Mouse (Mus musculus): Measurements from ENCODE around the gene Zc3h10. TPM values are rescaled to one million over a fixed set of nuclear protein-coding genes. Genes with fewer than 3 reads are reported as not detected.
"Not testable (repeated sequence)": the region's sequence is repeated elsewhere in the genome, so short reads cannot be mapped to it uniquely, and the experiment has no call there.

Zc3h10 gene
- polyA plus RNA-seq, 1 experiment from 2014 or later: 11.3 TPM

DNA sequence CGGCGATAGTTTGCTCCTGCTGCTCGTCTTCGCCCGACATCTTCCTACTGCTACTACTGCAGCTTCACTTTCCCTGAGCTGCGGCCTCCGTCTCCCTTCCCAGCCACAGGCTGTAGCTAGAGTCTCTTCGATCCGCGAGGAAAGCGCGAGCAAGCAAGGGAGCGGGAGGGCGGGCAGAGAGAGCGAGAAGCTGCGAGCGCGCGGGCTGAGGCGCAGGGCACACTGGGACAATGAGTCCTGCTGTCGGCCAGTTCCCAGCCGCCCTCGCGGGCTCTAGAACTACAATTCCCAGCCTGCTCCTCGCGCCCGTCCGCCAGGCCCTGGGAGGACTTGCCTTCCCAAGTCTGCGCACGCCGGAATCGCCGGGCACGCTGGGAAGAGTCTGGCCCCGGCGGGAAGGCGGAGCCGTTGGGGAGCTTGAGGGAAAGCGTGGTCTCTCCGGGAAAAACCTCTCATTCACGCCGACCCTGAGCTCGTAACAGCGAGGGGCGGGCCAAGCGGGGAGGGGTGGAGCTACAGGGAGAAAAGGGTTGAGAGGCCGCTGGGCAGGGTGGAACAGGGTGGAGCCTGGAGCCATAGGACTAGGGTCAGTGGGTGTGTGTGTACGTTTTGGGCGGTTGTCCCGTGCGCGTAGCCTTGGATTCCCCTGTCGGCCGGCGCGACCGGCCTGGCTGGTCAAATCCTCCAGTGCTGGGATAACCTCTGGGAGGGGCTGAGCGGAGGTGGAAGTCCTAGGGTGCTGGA is 18.4 kb upstream of the Zc3h10 start, which contains the start of gene Pa2g4:
Gene Pa2g4 (minus strand): TSS at position 200 of the 744 bp plus-strand sequence.
- peak within 1 kb of the TSS; percentile 97 for H3K4me3 ChIP-seq (ENCODE audit: low read depth, low read length)
- DNase-seq (ENCODE audit: low spot score) (peak; percentile 97), ATAC-seq (replicated peaks; ENCODE audit: low FRiP score, low TSS enrichment, low read depth) (peak; percentile 97)
- H3K4me2 ChIP-seq (ENCODE audit: low read length): peak within 1 kb of the TSS; percentile 88
- peak within 1 kb of the TSS; percentile 91 for H3K9ac ChIP-seq (ENCODE audit: low read length)
- no peaks in the 10 kb centered on the region for H3K9me3 ChIP-seq (ENCODE audit: control insufficient read depth, low read length)
- no peaks in the 10 kb centered on the region for H3K27me3 ChIP-seq (replicated peaks; ENCODE audit: control insufficient read depth, insufficient read depth, low read length)
- H3K36me3 ChIP-seq (ENCODE audit: control insufficient read depth, insufficient read depth, low read length): peaks cover 25% of the 10 kb centered on the region
- H3K4me1 ChIP-seq (replicated peaks; ENCODE audit: control insufficient read depth, insufficient read depth, low read length): peaks cover 12% of the 10 kb centered on the region
- under 1% methylated on average over 58 of the region's 58 CpGs for WGBS
- peak within 1 kb of the TSS; percentile 92 for H3K27ac ChIP-seq (ENCODE audit: low read depth)

GRCm38 (mm10) chr10:128565206-128565787 is 17.7 kb upstream of the Zc3h10 start:
- H3K9ac ChIP-seq (ENCODE audit: low read length): peak overlapping the region; percentile 91
- peak overlapping the region; percentile 86 for H3K27ac ChIP-seq (ENCODE audit: low read depth)
- H3K4me1 ChIP-seq (replicated peaks; ENCODE audit: control insufficient read depth, insufficient read depth, low read length): peaks cover 12% of the 10 kb centered on the region
- peaks cover 31% of the 10 kb centered on the region for H3K36me3 ChIP-seq (ENCODE audit: control insufficient read depth, insufficient read depth, low read length)
- H3K27me3 ChIP-seq (replicated peaks; ENCODE audit: control insufficient read depth, insufficient read depth, low read length): no peaks in the 10 kb centered on the region
- peak; percentile 25 for ATAC-seq (replicated peaks; ENCODE audit: low FRiP score, low TSS enrichment, low read depth)
- WGBS: under 1% methylated on average over 41 of the region's 46 CpGs
- H3K4me2 ChIP-seq (ENCODE audit: low read length): peak overlapping the region; percentile 88
- H3K4me3 ChIP-seq (ENCODE audit: low read depth, low read length): peak overlapping the region; percentile 97
- no peak for DNase-seq (ENCODE audit: low spot score)
- H3K9me3 ChIP-seq (ENCODE audit: control insufficient read depth, low read length): no peaks in the 10 kb centered on the region

GRCm38 (mm10) chr10:128563544-128563943 is 16.0 kb upstream of the Zc3h10 start:
- 92% methylated on average over 6 of the region's 6 CpGs for WGBS
- no peak overlapping the region for H3K9ac ChIP-seq (ENCODE audit: low read length)
- no peak overlapping the region for H3K27ac ChIP-seq (ENCODE audit: low read depth)
- DNase-seq (ENCODE audit: low spot score) (no peak), ATAC-seq (replicated peaks; ENCODE audit: low FRiP score, low TSS enrichment, low read depth) (no peak)
- peaks cover 49% of the 10 kb centered on the region for H3K36me3 ChIP-seq (ENCODE audit: control insufficient read depth, insufficient read depth, low read length)
- no peaks in the 10 kb centered on the region for H3K9me3 ChIP-seq (ENCODE audit: control insufficient read depth, low read length)
- no peak overlapping the region for H3K4me3 ChIP-seq (ENCODE audit: low read depth, low read length)
- H3K4me1 ChIP-seq (replicated peaks; ENCODE audit: control insufficient read depth, insufficient read depth, low read length): peaks cover 12% of the 10 kb centered on the region
- H3K4me2 ChIP-seq (ENCODE audit: low read length): 0 out of 2 replicates have a peak overlapping the region, but pooled peaks have one; percentile 88
- H3K27me3 ChIP-seq (replicated peaks; ENCODE audit: control insufficient read depth, insufficient read depth, low read length): no peaks in the 10 kb centered on the region

- peaks cover 50% of the 10 kb centered on the region for H3K36me3 ChIP-seq (ENCODE audit: control insufficient read depth, insufficient read depth, low read length)
- no peak for ATAC-seq (replicated peaks; ENCODE audit: low FRiP score, low TSS enrichment, low read depth)
Measured at GRCm38 (mm10) chr10:128556963-128557362, 9.4 kb upstream of the Zc3h10 start.

GRCm38 (mm10) chr10:128556286-128556685 is 8.7 kb upstream of the Zc3h10 start:
- H3K4me3 ChIP-seq (ENCODE audit: low read depth, low read length): no peak overlapping the region
- no peak overlapping the region for H3K4me2 ChIP-seq (ENCODE audit: low read length)
- ATAC-seq (replicated peaks; ENCODE audit: low FRiP score, low TSS enrichment, low read depth): no peak
- H3K27ac ChIP-seq (ENCODE audit: low read depth): no peak overlapping the region
- DNase-seq (ENCODE audit: low spot score): no peak
- H3K9ac ChIP-seq (ENCODE audit: low read length): no peak overlapping the region
- H3K9me3 ChIP-seq (ENCODE audit: control insufficient read depth, low read length): no peaks in the 10 kb centered on the region
- H3K4me1 ChIP-seq (replicated peaks; ENCODE audit: control insufficient read depth, insufficient read depth, low read length): no peaks in the 10 kb centered on the region
- H3K27me3 ChIP-seq (replicated peaks; ENCODE audit: control insufficient read depth, insufficient read depth, low read length): no peaks in the 10 kb centered on the region
- peaks cover 43% of the 10 kb centered on the region for H3K36me3 ChIP-seq (ENCODE audit: control insufficient read depth, insufficient read depth, low read length)

More at GRCm38 (mm10) chr10:128556963-128557362, 9.4 kb upstream of the Zc3h10 start:
- H3K4me1 ChIP-seq (replicated peaks; ENCODE audit: control insufficient read depth, insufficient read depth, low read length): no peaks in the 10 kb centered on the region
- H3K4me3 ChIP-seq (ENCODE audit: low read depth, low read length): no peak overlapping the region
- no peaks in the 10 kb centered on the region for H3K27me3 ChIP-seq (replicated peaks; ENCODE audit: control insufficient read depth, insufficient read depth, low read length)
- DNase-seq (ENCODE audit: low spot score): no peak
- 79% methylated on average over 6 of the region's 6 CpGs for WGBS
- no peak overlapping the region for H3K27ac ChIP-seq (ENCODE audit: low read depth)
- H3K4me2 ChIP-seq (ENCODE audit: low read length): no peak overlapping the region
- no peak overlapping the region for H3K9ac ChIP-seq (ENCODE audit: low read length)
- no peaks in the 10 kb centered on the region for H3K9me3 ChIP-seq (ENCODE audit: control insufficient read depth, low read length)

- H3K27me3 ChIP-seq (replicated peaks; ENCODE audit: control insufficient read depth, insufficient read depth, low read length); H3K9me3 ChIP-seq (ENCODE audit: control insufficient read depth, low read length); H3K27ac ChIP-seq (ENCODE audit: low read depth); DNase-seq (ENCODE audit: low spot score); H3K4me1 ChIP-seq (replicated peaks; ENCODE audit: control insufficient read depth, insufficient read depth, low read length); ATAC-seq (replicated peaks; ENCODE audit: low FRiP score, low TSS enrichment, low read depth); H3K9ac ChIP-seq (ENCODE audit: low read length); H3K4me3 ChIP-seq (ENCODE audit: low read depth, low read length); H3K4me2 ChIP-seq (ENCODE audit: low read length): not testable (repeated sequence)
- H3K36me3 ChIP-seq (ENCODE audit: control insufficient read depth, insufficient read depth, low read length): peaks cover 36% of the 10 kb centered on the region
- WGBS: 91% methylated on average over 1 of the region's 1 CpGs
Measured at GRCm38 (mm10) chr10:128555567-128555966, 8.0 kb upstream of the Zc3h10 start.

- H3K4me1 ChIP-seq (replicated peaks; ENCODE audit: control insufficient read depth, insufficient read depth, low read length); H3K4me2 ChIP-seq (ENCODE audit: low read length); H3K27me3 ChIP-seq (replicated peaks; ENCODE audit: control insufficient read depth, insufficient read depth, low read length); H3K27ac ChIP-seq (ENCODE audit: low read depth); ATAC-seq (replicated peaks; ENCODE audit: low FRiP score, low TSS enrichment, low read depth); DNase-seq (ENCODE audit: low spot score); H3K36me3 ChIP-seq (ENCODE audit: control insufficient read depth, insufficient read depth, low read length); H3K4me3 ChIP-seq (ENCODE audit: low read depth, low read length); H3K9ac ChIP-seq (ENCODE audit: low read length); H3K9me3 ChIP-seq (ENCODE audit: control insufficient read depth, low read length): not testable (repeated sequence)
- WGBS: 90% methylated on average over 11 of the region's 11 CpGs
Measured at GRCm38 (mm10) chr10:128550144-128550823, 2.7 kb upstream of the Zc3h10 start.

GRCm38 (mm10) chr10:128549682-128550057 is 2.1 kb upstream of the Zc3h10 start:
- ATAC-seq (replicated peaks; ENCODE audit: low FRiP score, low TSS enrichment, low read depth); H3K9me3 ChIP-seq (ENCODE audit: control insufficient read depth, low read length); H3K4me3 ChIP-seq (ENCODE audit: low read depth, low read length); DNase-seq (ENCODE audit: low spot score); H3K4me1 ChIP-seq (replicated peaks; ENCODE audit: control insufficient read depth, insufficient read depth, low read length); H3K9ac ChIP-seq (ENCODE audit: low read length); H3K27me3 ChIP-seq (replicated peaks; ENCODE audit: control insufficient read depth, insufficient read depth, low read length): not testable (repeated sequence)
- 64% methylated on average over 6 of the region's 6 CpGs for WGBS
- Histone ChIP-seq H3K4me2 (ENCODE audit: low read length) (peak overlapping the region; percentile 81), H3K36me3 (ENCODE audit: control insufficient read depth, insufficient read depth, low read length) (peaks cover 11% of the 10 kb centered on the region), H3K27ac (ENCODE audit: low read depth) (peak overlapping the region; percentile 29; the same call in 1 of the 2 replicates)
